Mouse (Mus musculus) CD4-positive, CD25-positive, alpha-beta regulatory T cell, adult 4 months (primary cell): ENCODE data around the gene Gsg1l. TPM values are rescaled to one million over a fixed set of nuclear protein-coding genes. Genes with fewer than 3 reads are reported as not detected.

ENCODE experiments used
- ATAC-seq: one replicate; pipeline ENCODE4 v1.8.0; 2017
- polyA plus RNA-seq, 2 experiments: library from polyadenylated mRNA; unstranded; fragments of 100-300 nt; shearing (Covaris generic); gene quantifications; one replicate each; pipeline ENCODE4 v1.2.1; 2017

Gsg1l gene
- polyA plus RNA-seq, 2 experiments from 2014 or later, result not detected

DNA sequence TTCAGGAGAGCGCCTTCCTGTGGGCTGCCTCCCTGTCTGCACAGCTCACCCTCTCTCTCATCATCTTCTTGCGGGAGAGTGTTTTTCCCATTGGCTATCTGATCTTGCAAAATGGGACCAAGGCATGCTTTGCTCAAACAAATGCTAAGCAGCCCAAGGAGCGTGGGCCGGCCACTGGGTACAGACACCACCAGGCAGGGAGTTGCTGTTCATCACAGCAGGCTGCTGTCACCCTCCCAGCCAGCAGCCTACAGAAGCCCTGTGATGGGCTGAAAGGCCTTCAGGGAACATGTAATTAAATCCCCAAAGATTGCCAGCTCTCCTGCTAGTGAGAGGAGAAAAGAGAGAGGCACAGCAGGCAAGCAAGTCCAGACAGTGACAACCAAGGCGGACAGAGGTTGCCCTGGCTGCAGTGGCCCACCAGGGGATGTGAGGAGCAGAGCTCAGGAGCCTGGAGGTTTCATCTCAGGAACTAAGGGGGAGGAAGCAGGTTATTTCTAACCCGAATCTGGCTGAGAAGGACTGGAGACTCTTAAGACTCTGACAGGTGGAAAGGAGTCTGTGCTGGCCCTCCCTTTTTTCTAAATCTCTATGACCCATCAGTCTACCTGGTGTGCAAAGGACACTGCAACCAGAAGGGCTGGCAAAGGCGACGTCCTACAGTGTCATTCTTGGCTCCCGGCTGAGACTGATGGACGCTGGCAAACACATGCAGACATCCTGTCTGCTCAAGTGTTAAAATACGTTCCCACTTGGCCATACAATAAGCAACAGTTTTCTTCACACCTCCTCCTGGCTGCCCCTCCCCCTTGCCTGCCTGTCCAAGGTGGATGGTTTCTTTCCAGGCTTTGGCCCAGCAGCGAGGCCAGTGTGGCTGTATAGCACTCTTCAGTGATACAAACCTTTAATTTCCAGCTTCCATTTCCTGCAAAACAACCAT is 98.0 kb downstream of the Gsg1l start:
- ATAC-seq, result no peak

DNA sequence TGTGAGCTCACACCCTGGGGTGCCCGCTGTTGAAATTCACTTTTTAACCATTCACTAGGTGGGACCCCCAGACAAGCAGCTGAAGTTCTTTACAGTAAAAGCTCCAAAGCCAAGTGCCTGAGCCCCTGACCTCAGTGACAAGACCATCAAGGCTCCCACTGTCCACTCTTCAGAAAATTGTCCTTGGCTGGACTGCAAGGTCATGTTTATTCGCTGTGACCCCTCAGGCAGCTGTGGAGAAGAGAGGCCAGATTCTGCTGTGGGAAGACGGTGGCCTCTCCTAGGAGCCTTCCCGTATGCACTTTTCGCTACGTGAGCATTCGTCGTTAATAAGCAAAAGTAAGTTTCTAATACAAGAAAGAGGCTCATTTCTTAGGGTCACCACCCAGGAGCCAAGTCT is 102.6 kb downstream of the Gsg1l start:
- no peak for ATAC-seq

DNA sequence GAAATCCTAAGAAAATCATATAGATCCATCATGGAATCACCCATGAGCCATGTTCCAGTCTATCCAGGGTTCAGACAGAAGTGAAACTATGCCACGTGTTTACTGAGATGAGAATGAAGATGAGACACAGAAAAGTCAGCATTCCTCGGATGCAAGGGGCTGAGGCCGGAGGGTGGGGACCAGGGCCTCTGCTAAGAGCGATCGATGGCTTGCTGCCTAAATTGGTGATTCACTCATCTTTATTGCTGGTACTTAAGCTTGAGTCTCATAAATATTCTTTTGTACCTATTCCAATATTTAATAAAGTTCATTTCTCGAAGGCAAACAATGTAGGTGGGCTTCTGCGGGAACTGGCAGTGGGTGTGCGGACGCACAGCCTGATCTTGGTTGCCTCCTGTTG is 105.5 kb downstream of the Gsg1l start:
- no peak for ATAC-seq

DNA sequence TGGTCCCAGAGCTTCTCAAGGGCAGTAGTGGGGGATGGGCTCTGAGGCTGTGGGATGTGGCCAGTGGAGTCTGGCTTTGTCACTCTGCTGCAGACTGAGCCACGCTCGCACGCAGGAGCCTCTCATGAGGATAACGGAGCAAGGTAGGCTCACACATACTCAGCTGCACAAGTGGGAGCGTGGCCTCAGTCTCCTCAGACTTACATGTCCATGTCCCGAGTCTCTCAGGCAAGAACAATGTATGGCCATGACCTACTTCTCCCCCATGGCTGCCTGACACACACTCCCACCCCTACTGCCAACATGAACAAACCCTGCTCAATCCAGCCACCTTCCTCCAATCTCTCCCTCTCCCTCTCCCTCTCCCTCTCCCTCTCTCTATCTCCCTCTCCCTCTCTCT is 106.8 kb downstream of the Gsg1l start:
- no peak for ATAC-seq

DNA sequence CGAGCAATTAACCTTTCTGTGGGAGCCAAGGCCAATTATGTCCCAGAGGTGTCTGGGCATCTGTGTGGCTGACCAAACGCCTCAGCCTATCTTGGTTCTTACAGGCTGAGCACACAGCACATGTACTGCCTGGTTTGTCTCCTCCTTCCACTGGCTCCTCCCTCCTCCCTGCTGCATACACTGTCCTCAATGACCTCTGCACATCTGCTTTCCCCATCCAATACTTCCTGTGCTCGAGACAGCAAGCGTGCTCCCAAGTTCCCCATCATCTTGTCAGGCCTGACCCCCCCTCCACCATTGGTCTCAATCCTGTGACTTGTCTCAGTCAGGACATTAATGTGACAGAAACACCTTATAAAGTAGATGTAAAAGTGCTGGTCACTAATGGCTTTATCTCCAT is 108.3 kb downstream of the Gsg1l start:
- no peak for ATAC-seq

DNA sequence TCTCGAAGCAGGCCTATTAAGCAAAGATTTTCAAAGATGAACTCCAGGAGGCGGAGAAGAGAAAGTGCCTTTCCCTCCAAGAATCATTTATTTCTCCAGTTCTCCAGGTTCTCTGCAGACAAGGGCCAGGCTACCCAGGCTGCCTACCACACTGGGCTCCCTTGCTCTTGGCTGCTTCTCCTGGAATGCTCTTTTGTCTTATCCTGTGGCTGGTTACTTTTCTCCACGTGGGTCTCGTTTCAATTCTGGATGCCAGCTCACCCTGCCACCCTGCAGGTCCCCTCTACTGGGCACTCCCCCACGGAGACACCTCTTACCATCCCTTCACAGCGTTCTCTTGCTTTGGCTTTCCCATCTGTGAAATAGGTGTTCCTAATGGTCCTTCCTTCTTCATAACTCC is 109.4 kb downstream of the Gsg1l start:
- ATAC-seq, result no peak

DNA sequence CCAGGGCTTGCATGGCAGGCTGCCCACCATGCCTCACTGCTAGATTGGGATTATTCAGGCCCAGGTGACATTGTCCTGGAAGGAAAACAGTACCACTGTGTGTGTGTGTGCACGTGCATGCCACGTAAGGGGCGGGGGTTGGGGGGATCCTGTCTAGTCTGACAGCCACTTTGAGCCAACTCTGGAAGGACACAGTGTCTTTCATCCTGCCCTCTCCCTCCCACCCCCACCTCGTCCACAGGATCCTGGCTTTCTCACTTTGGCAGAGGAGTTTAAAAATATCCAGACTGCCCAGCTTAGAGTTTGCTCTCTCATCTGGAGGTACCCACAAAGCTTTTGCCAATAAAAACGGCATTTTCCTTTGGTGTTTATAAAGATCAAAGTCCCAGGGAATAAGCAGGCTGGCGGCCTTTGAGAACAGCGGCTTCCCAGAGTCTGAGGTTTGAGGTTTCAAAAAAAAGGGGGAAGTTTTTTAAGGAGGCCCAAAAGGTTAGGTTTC is 110.0 kb downstream of the Gsg1l start:
- ATAC-seq, result no peak

DNA sequence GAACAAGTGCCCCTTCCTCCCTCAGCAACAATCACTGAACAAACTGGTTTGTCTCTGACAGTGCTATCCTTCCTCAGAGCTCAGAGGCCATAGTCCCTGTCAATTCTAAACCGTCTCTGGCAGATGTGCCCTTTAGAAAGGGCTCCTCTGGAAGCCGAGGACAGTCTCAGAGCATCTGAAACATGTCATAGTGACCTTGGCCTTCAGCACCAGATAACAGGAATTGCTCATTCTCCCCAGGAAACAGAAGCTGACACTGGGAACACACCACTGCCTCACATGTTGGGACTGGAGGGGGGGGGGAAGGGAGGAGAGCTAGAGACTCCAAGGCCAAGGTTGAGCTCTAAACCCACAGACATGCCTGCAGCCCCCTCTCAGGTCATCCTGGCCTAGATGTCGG is 113.1 kb downstream of the Gsg1l start:
- no peak for ATAC-seq

DNA sequence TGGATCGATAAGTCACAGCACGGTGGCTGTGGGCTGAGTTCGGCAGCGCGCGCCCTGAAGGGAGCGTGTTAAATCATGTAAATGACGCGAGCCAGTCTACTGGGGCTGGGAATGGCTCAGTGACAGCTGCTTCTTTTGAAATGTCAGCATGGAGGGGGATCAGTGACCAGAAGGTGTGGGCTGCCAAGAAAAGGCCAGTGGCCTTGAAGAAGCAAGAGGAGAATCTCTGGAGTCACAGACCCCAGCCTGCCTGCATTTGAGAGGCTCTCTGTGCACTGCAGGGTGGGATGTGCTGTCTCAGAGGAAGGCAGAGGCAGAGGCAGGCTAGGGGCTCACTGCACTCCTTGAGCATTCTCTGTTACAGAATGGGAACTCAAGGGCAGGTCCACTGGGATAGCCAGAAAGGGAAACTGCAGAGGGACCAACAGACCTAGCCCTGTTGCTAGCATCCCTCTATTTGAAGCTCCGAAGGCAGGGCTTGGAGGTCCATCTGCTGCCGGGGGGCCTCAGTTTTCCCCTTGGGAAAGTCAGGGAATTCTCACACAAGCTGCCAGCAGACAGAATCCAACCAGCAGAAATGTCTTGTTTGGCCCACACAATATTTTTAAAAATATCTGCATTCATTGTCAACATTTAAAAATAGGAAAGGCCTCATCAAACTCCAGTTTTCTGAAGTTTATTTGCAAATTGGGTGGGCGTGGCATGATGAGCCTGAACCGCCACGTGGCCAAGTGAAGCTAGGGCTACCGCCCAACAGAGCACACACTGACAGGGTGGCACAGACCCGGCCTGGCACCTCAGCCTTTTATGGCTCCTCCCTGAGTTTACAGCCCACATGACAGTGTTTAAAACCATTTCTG is 115.6 kb downstream of the Gsg1l start:
- no peak for ATAC-seq

DNA sequence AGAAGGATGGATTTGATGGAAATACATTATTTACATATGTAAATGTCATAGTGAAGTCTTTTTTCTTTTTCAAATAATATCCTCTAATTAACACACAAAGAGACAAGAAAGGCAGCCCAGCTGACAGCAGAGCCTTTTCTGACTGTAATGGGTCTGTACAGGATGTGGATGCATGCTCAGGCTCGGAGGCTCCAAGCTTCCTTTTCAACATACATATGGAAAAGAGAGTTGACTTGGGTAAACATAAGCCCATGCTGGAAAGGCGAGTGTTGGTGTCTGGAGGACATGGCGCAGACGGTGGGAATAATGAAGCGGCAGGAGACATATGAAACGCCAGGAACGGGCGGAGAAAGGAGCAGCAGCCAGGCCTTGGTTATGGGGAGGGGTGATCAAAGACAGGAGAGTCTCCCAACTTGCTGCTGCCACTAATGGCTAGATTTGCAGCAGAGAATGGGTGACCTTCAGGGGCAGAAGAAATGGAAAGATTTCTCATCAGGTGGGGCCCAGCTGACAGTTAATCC is 118.1 kb downstream of the Gsg1l start:
- ATAC-seq, result no peak

DNA sequence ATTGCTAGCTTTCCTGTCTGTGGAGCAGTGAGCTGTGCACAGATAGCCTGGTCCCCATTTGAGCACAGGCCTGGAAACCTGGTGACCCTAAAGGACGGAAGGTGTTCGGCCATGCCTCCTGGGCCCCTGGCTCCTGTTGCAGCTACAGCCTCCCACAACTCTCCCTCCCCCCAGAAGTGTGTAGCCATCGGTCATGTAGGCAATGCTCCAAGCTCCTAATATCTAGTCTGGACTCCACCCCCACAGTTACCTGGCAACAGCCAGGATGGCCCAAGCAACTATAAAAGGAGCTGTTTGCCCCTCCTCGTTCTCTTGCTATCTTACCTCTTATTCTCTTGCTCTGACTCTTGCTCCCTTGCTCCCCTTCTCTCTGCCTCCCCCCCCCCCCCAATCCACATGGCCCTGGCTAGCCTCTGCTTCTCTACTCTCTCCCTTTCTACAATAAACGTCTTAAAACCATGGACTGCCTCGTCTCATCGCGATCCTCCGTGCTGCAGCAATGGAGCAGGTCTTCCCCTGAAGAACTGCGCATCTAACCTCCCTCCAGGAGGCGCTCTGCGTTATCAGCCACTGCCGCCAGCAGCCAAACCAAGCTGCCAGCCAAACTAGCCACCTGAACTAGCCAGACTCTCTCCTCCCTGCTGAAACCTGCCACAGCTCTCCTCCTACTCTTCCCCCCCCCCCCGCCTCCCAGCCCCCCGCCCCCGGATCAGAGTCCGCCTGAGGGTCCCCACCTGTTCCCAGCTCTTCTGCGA is 122.7 kb downstream of the Gsg1l start:
- no peak for ATAC-seq

DNA sequence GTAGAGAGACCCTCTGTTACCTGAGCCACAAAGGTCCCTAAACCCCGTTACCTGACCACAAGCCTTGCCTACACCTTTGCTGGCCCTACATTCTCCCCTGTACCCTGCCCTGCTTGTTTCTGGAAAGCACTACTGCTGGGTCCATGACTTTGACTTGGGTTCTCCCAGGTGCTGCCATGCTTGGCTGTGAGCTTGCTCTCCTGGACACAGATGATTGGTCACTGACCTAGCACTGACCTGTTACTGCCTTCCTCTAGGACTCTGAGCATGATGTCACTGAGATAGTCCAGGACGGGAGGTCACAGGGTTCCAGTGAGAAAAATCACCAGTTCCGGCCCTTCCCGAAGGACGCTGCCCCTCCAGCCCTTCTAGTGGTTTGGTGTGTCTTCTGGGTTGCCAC is 123.4 kb downstream of the Gsg1l start:
- no peak for ATAC-seq

DNA sequence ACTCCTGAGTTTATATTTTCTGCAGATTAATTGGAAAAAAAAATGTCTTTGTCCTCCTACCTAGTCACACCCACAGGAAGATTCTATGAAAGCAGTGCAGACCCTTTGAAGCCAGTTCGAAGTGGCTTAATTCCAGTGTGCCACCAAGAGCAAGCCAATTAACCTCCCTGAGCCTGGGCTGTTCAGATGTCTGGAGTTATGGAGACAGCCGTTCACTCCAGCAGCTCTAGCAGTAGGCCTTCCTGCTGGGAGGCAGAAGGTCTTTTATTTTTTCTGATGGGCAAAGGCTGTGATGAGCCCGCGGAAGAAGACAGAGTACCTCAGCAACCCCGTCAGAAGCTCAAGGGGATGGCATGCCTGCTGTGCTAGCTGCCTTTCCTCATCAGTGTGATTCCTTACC is 127.2 kb downstream of the Gsg1l start:
- no peak for ATAC-seq

DNA sequence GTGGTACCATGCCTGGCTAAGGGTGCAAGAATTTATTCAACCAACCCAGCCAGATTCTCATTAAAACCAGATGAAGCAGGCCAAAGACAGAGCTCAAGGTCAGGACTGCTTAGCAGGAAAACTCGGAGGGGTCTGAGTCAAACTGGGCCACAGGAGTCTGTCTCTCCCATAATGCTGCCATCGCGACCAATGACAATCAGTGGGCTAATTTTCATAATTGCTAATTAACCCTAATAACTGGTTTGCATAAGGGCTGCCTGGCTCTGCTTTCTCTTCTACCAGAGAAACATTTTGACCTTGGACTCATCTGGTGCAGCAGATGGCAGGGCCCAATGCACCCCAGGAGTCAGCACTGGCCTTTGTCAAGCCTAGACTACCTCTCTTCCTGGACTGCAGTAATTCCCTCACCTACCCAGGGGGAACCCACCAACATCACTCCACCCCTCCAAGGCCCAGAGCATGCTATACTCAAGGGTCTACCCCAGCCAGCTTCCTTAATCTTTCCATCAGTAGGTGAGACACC is 127.8 kb downstream of the Gsg1l start:
- no peak for ATAC-seq

DNA sequence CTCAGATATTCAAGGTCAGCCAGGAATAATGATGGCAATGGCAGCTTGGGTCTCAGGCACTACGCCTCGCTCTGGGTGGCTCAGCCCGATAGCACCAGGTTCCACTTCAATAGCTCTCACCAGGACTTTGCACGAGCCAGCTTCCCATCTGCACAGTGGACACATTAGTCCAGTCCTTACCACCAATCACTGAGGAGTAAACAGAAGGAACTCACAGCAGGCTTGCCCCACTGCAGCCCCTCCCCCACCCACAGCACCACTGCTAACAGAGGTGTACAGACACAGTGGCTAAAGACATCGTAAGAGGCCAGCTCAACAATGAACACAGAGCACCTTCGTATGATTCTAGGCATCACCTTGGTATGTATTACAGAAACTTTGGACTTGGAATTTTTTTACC is 128.4 kb downstream of the Gsg1l start:
- no peak for ATAC-seq

DNA sequence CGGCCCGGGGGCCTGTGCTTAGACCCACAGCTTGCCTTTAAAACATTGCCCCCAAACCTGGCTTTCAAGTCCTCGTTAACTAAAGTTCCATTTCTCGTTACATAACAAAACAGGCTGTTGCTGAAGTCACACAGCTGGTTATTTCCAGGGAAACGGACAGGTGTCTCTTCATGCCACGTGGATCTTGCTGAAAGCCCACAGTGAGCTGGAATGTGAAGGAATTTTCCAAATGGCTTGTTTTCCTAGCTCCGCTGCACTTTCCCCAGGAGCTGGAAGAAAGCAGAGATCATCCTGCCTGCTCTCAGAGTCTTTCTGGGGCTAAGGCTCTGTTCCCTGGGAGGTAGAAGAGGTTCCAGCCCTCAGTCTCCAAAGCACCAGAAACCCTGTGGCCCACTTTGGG is 130.3 kb downstream of the Gsg1l start:
- ATAC-seq, result no peak

DNA sequence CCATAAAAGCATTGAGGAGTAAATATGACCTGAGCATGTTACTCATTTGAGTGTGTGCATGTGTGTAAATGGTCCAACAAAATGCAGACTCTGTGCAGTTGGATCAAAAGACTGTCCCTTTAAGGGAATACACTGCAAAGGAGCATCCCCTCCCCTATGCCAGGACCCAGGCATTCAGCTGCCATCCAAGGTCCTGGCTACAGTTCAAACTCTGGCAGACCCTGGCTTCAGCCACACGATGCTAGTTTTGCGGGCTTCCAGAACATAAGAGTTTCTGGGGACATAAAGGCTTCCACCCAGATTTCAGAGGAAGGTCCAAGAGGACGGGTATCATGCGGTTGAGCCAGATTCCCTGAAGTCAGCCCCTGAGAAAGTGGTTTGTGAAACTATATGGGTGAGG is 133.2 kb downstream of the Gsg1l start:
- no peak for ATAC-seq

DNA sequence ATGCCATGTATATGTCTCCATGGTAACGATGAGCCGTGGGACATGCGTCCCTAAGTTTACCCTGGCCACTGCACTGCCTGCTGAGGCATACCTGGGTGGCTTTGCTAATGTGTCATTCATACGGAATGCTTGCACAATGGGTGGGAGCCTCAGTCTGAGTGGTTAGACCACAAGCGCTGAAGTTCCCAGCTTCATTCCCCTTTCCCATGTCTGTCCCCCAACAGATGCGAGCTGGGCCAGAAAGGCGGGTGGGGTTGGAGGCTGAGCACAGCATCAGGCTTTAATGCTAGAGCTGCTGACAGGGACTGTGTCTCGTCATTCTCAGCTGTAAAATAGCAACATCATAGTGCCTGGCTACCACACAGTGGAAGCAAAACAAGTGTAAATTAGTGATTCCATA is 136.3 kb downstream of the Gsg1l start:
- ATAC-seq, result no peak

DNA sequence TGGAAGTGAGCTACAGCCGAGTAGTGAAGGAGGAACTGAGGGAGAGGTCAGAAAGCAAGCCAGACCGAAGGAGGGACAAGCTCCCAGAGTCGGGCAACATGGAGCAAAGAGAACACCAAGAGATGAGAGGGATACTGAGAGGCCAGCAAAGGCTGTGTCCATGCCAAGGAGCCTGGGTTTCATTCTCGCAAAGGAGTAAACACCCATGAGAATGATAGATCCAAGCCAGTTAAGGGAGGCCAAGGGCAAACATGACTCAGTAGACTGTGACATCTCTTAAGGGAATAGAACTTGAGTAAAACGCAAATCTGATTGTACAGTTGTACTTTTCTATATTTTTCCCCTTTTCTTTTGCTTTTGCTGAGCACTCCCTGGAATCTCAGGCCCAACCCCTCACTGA is 137.6 kb downstream of the Gsg1l start:
- ATAC-seq, result no peak

DNA sequence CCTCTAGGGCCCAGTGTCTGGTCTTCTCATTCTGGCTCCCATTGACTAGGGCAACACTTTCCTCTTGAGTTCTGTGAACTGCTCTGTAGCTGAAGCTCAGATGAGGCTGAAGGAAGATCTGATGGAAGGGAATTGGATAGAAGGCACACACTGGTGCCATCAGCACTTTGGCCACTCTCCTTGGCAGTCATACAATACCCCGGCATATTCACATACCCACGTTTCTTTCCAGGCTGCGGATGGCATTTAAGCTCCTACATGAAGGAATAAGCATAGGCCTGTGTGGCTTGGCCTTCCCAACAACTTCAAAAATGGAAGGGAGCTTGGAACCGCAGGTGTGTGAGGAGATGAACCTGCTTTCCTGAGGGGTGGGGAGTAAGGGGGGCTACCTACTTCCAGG is 138.7 kb downstream of the Gsg1l start:
- ATAC-seq, result no peak

DNA sequence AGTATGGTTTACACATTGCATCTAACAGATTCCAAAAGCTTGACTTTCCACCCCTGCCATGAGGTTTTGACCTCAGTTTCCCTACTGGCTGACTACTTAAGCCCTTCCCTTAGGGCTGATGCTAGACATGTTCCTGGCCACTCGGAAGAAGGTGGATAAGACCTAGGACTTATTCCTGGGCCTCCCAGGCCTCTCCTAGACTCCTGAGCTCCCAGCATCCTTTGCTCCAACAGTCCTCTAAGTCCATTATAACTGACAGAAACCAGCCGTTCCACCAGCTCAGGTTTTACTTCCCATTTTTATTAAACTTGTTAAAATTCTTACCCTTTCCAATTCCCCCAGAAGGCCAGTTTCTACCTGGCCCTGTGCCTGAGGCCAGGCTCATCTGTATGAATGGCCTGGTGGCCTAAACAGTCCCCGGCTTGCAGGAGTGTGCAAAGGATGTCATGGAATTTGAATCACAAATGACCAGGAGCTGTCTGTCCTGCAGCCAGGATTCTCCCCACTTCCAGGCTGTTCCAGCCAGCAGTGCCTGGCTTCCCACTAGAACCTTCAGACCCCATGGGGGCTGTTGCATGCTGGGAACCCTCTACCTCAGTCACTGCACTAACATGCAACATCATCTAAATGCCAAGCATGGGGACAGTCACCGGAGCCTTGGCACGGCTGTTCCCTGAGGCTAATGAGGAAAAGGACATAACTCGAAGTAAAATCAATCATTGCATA is 139.7 kb downstream of the Gsg1l start:
- ATAC-seq, result no peak

DNA sequence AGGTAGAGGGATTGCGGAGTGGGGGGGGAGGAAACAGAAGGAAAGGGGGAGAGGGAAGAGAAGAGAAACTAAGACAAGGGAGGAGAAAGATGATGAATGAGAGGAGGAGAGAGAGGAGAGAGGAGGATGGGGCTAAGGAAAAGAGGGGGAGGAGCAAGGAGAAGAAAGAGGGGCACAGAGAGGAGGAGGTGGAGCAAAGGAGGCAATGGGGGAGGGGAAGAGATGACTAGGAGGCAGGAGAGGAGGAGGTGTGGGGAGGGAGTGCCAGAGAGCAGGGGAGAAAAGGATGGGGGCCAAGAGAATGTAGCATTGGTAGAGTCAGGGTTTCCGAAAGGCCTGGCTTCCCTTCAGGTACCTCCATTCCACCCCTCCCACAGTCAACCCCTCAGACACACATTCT is 147.9 kb downstream of the Gsg1l start:
- ATAC-seq, result no peak
